Mouse (Mus musculus): ENCODE measurements around the gene Crls1.

- TF ChIP-seq POLR2A (IDR thresholded peaks at IDR 0.05; ENCODE audit: extremely low read depth, insufficient read depth, low read length) (no peak), CTCF (IDR thresholded peaks at IDR 0.05; ENCODE audit: low read depth, low read length) (no peak)
Observed at GRCm38 (mm10) chr2:132848361-132848760, 1.9 kb downstream of the Crls1 start.

Data from liver, adult 2 months (tissue).